Mouse (Mus musculus) limb, embryonic 11.5 days (tissue): ENCODE measurements around the gene Kif22. TPM values are rescaled to one million over a fixed set of nuclear protein-coding genes. Genes with fewer than 3 reads are reported as not detected.

Experiments used
- ATAC-seq: fragments of 200-750 bp; cut with Nextera tagmentation; 2 replicates; pipeline ENCODE4 v1.8.0; 2017; ENCODE audit warnings: low read depth; ENCODE audit not compliant: insufficient number of reproducible peaks, low FRiP score, low TSS enrichment
- DNase-seq: peaks from one replicate; pipeline ENCODE4 v3.0.0-alpha.2; 2015; ENCODE audit warnings: low spot score
- H3K27ac ChIP-seq: fragments of 300-500 bp; sonication (generic); replicated peaks from 2 replicates; pipeline ENCODE4 v1.5.1; 2014; ENCODE audit warnings: low read depth, mild to moderate bottlenecking, low read length
- H3K27me3 ChIP-seq: fragments of 300-500 bp; sonication (generic); 2 replicates; pipeline ENCODE4 v1.6.1; 2014; ENCODE audit warnings: mild to moderate bottlenecking, low read length, mixed read lengths; ENCODE audit not compliant: control insufficient read depth, insufficient read depth
- H3K36me3 ChIP-seq: fragments of 300-500 bp; sonication (generic); 2 replicates; pipeline ENCODE4 v1.6.1; 2014; ENCODE audit warnings: mild to moderate bottlenecking, low read length, moderate library complexity, mixed read lengths; ENCODE audit not compliant: control insufficient read depth, insufficient read depth
- H3K4me1 ChIP-seq: fragments of 300-500 bp; sonication (generic); 2 replicates; pipeline ENCODE4 v1.6.1; 2014; ENCODE audit warnings: low read length, mixed read lengths; ENCODE audit not compliant: control insufficient read depth, insufficient read depth
- H3K4me2 ChIP-seq: fragments of 300-500 bp; sonication (generic); 2 replicates; pipeline ENCODE4 v1.6.1; 2014; ENCODE audit warnings: low read depth, mild to moderate bottlenecking, moderate library complexity; ENCODE audit not compliant: severe bottlenecking
- H3K4me3 ChIP-seq: fragments of 300-500 bp; sonication (generic); 2 replicates; pipeline ENCODE4 v1.5.1; 2014; ENCODE audit warnings: low read depth, low read length
- H3K9ac ChIP-seq: fragments of 300-500 bp; sonication (generic); 2 replicates; pipeline ENCODE4 v1.6.1; 2014; ENCODE audit warnings: mild to moderate bottlenecking, low read length
- H3K9me3 ChIP-seq: fragments of 300-500 bp; sonication (generic); 2 replicates; pipeline ENCODE4 v1.6.1; 2016; ENCODE audit warnings: low read length; ENCODE audit not compliant: control insufficient read depth
- WGBS: fragments of 180-500 bp; shearing (Covaris S2); extraction: QIAGEN DNeasy Blood & Tissue Kit; methylation state at CpG from one replicate; pipeline ENCODE4 v1.1.7; 2014; 5-methylcytosine and 5-hydroxymethylcytosine counted together
- polyA plus RNA-seq: library from polyadenylated mRNA; unstranded; fragments of >200 nt; fragmentation: Nextera tagmentation; extraction: Ambion mirVana; gene quantifications from 2 replicates; pipeline ENCODE4 v1.2.1, GENCODE M21; 2014

Gene Kif22
- polyA plus RNA-seq, 1 experiment from 2014 or later, result 196 TPM

DNA sequence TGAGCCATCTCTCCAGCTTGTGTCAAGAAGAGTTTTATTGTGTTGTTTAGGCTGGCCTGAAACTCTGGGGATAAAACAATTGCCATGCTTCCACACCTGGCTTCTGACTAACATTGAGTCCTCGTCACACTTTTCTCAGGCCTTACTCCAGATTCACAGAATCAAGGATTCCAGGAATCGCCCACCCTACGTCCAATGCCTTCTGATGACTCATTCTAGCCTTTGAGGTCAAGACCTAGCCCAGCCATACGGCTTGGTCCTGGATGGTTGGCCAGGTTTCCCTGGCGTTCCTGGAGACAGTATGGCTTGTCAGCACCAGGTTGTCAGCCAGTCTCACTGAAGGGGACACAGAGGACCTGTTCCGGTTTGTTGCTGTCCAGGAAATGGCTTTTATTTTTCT lies 29.9 kb downstream of the Kif22 start:
- no peak for ATAC-seq
- DNase-seq, result no peak
- H3K4me1 ChIP-seq, result peaks cover 16% of the 10 kb centered on the region; the same call in 1 of the 2 replicates
- peaks cover 4% of the 10 kb centered on the region; the same call in 1 of the 2 replicates for H3K36me3 ChIP-seq
- no peak overlapping the region for H3K4me3 ChIP-seq
- no peaks in the 10 kb centered on the region for H3K9me3 ChIP-seq
- no peaks in the 10 kb centered on the region for H3K27me3 ChIP-seq
- no peak overlapping the region for H3K27ac ChIP-seq
- no peak overlapping the region for H3K4me2 ChIP-seq
- WGBS, result 90% methylated on average over 6 of the region's 6 CpGs
- no peak overlapping the region for H3K9ac ChIP-seq

DNA sequence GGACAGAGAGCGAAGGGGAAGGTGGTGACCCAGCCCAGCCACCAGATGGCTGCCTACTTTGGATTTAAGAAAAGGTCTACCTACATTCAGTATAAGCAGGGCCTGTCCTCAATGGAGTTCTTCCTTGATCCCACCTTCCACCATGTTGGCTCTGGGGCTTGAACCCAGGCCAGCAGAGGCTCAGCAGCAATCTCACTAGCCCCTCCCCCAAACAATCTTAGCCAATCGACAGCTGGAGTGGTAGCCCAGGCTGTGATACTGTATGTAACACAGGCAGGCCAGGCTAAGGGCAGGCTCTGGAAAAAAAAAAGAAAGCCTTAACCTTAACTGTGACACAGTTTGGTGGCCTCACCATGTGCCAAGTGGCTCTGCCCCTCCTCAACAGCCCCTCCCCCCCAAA lies 30.6 kb downstream of the Kif22 start:
- Histone ChIP-seq H3K9ac (no peak overlapping the region), H3K36me3 (peaks cover 4% of the 10 kb centered on the region; the same call in 1 of the 2 replicates), H3K9me3 (no peaks in the 10 kb centered on the region), H3K27me3 (no peaks in the 10 kb centered on the region), H3K4me2 (no peak overlapping the region), H3K4me3 (no peak overlapping the region), H3K4me1 (peaks cover 16% of the 10 kb centered on the region; the same call in 1 of the 2 replicates), H3K27ac (no peak overlapping the region)
- ATAC-seq (no peak), DNase-seq (no peak)
- WGBS, result 83% methylated on average over 2 of the region's 2 CpGs

DNA sequence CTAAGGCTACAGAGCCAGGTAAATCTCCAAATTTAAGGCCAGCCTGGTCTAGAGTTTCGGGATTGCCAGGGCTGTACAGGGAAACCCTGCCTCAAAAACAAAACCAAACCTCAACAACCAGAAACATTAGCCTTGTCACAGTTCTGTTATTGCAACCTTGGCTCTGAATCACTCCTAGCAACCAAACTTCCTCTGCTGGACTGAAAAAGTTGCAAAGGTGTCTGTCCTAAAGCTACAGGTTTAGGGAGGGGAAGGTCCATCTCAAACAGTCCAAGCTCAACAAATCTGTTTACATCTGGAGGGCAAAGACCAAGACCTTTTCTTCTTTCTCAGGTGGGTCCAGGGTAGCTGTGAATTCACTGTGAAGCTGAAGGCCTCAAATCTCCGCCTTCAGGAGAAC lies 31.2 kb downstream of the Kif22 start:
- Histone ChIP-seq H3K27me3 (no peaks in the 10 kb centered on the region), H3K36me3 (peaks cover 4% of the 10 kb centered on the region; the same call in 1 of the 2 replicates), H3K9ac (no peak overlapping the region), H3K27ac (no peak overlapping the region), H3K4me1 (peaks cover 16% of the 10 kb centered on the region; the same call in 1 of the 2 replicates), H3K4me2 (no peak overlapping the region), H3K4me3 (no peak overlapping the region), H3K9me3 (no peaks in the 10 kb centered on the region)
- 96% methylated on average over 2 of the region's 2 CpGs for WGBS
- ATAC-seq, result no peak
- DNase-seq, result no peak

DNA sequence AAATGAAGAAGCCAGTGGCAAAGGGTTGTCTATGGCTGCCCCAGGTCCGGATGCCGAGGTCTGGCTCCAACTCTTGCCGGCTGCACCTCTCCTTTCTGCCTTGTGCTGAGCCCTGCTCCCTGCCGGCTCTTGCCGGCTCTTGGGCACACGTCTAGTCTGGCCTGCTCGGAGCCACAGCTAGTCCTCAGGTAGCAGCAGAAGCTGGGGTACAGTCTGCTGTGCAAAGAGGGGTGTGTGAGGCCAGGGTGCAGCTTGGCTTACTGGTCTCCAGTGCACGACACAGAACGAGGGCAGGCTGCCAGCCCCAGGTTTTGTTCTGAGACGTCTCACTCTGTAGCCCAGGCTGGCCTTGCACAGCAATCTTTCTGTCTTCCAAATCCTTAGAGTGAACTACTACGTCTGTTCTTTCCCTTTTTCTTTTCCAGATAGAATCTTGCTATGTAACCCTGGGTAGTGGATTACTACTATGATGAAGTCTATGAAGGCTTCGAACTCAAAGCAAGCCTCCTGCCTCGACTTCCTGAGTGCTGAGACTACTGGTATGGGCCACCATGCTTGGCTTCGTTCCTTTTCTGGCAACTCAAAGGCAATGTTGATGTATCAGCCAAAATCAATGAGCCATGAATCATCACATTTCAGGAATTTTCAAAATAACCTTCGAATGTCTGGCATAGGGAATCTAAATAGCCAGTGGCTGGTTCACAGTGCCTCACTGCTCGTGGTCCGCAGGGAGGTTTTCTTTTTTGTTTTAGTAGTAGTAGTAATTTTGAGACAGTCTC lies 32.8 kb downstream of the Kif22 start:
- no peaks in the 10 kb centered on the region for H3K36me3 ChIP-seq
- no peaks in the 10 kb centered on the region for H3K9me3 ChIP-seq
- ATAC-seq (no peak), DNase-seq (no peak)
- no peak overlapping the region for H3K9ac ChIP-seq
- no peaks in the 10 kb centered on the region for H3K27me3 ChIP-seq
- WGBS, result 89% methylated on average over 17 of the region's 17 CpGs
- H3K4me3 ChIP-seq, result no peak overlapping the region
- H3K27ac ChIP-seq, result no peak overlapping the region
- peaks cover 2% of the 10 kb centered on the region; the same call in 1 of the 2 replicates for H3K4me1 ChIP-seq
- H3K4me2 ChIP-seq, result no peak overlapping the region

DNA sequence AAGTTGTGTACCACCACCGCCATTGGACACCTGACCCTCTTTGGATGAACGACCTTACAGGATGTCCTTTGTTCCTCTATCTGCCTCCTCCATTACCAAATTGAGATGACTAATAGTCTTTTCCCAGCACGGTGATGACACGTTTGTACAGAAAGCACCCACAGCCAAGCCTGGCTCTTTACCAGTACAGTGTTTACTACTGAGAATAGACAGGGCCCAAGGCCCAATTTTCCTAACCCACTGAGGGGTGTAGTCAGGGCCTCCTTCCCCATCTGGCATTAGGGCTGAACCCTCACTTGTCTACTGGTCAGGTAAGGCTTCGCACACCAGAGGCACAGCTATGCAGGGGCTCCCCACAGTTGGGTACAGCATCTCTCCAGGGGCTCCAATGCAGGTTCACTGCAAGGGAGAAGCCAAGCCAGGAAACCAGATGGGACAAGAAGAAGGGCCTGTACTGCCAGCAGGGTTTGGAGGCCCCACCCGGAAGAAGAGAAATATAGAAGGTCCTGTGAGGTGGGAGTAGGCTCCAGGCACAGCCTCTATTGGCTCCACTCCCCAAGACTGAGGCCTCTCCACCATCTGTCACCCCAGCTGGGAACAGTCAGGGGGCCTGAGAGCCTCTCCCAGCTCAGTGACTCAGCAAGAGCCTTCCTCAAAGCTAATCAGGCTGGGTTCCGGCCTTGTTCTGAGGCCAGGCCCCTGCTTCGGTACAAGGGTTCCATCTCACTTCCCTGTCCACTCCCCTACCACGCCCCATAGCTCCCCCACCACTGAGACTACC lies 33.8 kb downstream of the Kif22 start:
- no peak overlapping the region for H3K4me2 ChIP-seq
- no peaks in the 10 kb centered on the region for H3K4me1 ChIP-seq
- no peaks in the 10 kb centered on the region for H3K9me3 ChIP-seq
- ATAC-seq (no peak), DNase-seq (no peak)
- no peaks in the 10 kb centered on the region for H3K27me3 ChIP-seq
- H3K27ac ChIP-seq, result no peak overlapping the region
- no peaks in the 10 kb centered on the region for H3K36me3 ChIP-seq
- no peak overlapping the region for H3K4me3 ChIP-seq
- 70% methylated on average over 9 of the region's 9 CpGs for WGBS
- no peak overlapping the region for H3K9ac ChIP-seq

DNA sequence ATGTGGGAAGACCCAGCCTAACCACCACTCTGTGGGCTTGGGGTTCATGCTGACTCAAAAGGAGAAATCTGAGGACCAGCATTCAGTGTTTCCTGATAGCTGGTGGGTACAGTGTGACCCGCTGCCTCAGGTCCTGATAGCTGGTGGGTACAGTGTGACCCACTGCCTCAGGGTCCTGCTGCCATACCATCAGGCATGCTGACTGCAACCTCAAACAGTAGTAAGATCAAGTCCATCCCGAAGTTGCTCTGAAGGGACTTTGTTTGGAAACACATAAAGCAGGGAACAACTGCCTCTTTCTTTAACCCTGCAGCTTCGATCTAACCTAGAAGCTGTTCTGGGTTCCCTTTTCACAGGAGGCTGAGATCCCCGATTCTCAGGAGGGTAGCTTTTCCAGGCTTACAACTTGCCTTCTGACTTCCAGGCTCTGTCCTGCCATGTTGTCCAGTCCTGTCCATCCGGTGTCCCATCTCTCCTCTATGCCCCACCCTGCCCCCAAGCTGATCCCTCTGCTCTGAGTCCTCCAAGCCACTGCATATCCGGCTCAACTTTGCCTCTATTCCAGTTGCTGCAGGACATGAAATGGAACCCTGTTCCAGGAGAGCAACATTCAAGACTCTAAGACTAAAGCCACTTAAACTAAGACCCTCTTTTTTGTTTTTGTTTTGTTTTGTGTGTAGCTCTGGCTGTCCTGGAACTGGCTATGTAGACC lies 34.8 kb downstream of the Kif22 start:
- no peak for DNase-seq
- no peaks in the 10 kb centered on the region for H3K4me1 ChIP-seq
- 87% methylated on average over 6 of the region's 6 CpGs for WGBS
- no peak overlapping the region for H3K9ac ChIP-seq
- no peaks in the 10 kb centered on the region for H3K9me3 ChIP-seq
- no peak for ATAC-seq
- H3K27ac ChIP-seq, result no peak overlapping the region
- no peak overlapping the region for H3K4me3 ChIP-seq
- H3K27me3 ChIP-seq, result no peaks in the 10 kb centered on the region
- no peaks in the 10 kb centered on the region for H3K36me3 ChIP-seq
- no peak overlapping the region for H3K4me2 ChIP-seq

DNA sequence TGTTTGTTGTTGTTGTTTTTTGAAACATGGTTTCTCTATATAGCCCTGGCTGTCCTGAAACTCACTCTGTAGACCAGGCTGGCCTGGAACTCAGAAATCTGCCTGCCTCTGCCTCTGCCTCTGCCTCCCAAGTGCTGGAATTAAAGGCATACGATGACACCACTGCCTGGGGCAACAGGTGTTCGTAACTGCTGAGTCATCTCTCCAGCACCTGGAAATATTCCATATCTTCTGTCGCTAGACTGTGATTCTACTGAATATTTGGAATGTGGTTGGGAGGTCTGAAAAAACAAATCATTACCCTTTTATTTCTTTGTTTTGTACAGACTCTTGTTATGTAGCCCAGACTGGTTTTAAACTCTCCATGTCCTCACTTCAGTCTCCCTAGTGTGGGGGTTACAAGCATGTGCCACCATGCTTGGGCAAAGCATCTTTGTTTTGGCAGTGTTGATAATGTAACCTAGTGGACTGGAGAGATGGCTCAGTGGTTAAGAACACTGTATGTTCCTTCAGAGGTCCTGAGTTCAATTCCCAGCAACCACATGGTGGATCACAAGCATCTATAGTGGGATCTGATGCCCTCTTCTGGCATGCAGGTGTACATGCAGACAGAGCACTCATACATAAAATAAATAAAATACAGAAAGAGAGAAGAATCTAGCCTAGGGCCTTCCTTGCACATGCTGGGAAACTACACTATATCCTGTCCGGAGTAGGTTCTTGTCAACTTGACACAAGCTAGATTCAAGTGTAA lies 38.0 kb downstream of the Kif22 start:
- Histone ChIP-seq H3K4me2 (no peak overlapping the region), H3K9ac (no peak overlapping the region), H3K27ac (no peak overlapping the region), H3K4me1 (no peaks in the 10 kb centered on the region), H3K36me3 (no peaks in the 10 kb centered on the region), H3K9me3 (no peaks in the 10 kb centered on the region), H3K4me3 (no peak overlapping the region), H3K27me3 (no peaks in the 10 kb centered on the region)
- 89% methylated on average over 4 of the region's 4 CpGs for WGBS
- DNase-seq (no peak), ATAC-seq (no peak)

DNA sequence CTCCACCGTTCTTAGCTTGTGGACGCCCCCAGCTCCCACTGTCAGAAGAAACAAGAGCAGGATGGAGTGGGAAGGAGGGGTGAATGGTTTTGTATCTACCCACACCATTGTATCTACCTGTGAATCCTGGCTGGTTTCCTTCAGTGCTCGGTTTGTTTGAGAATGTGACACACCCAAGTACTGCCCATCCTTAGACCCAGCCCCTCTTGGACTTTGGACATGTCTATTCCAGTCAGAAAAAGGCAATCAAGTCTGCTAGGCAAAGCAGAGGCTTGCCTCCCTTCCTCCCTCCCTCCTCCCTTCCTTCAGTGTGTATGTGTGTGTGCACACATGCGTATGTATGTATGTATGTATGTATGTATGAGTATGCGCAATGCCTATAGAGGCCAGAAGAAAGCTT lies 38.7 kb downstream of the Kif22 start:
- DNase-seq, result no peak
- Histone ChIP-seq H3K4me1 (no peaks in the 10 kb centered on the region), H3K4me2 (no peak overlapping the region), H3K9me3 (no peaks in the 10 kb centered on the region), H3K36me3 (no peaks in the 10 kb centered on the region), H3K27ac (no peak overlapping the region), H3K4me3 (no peak overlapping the region), H3K27me3 (no peaks in the 10 kb centered on the region), H3K9ac (no peak overlapping the region)
- 95% methylated on average over 5 of the region's 5 CpGs for WGBS
- ATAC-seq, result no peak
